Mouse (Mus musculus): ENCODE data around the gene Nr1h2. TPM values are rescaled to one million over a fixed set of nuclear protein-coding genes. Genes with fewer than 3 reads are reported as not detected.
A peak's percentile ranks its signal among the peaks of the same experiment; 100 is the strongest.

Nr1h2 gene
- total and polyA plus RNA-seq, 2 experiments from 2014 or later: 50.5 to 76.4 TPM

DNA sequence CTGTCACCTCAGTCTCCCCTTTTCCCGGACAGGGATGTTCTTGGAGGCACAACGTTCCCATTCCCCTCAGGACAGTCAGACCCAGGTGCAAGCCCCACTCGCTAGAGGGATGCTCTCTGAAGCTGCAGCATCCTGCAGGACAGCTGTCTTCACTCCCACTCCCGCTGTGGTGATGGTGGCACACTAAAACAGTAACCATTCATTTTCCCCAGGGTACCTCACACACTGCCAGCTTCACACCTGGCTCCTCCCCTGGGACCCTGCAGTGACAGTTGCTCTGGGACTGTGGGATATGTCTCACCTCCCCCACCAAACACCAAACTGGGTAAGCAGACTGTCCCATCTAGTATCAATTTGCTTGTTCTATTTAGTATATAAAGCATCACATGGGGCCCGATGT is 6.0 kb downstream of the Nr1h2 start:
- H3K4me2 ChIP-seq (ENCODE audit: low read depth, low read length): peak overlapping the region; percentile 96
- peaks cover 19% of the 10 kb centered on the region for H3K36me3 ChIP-seq (ENCODE audit: insufficient read depth, low read length)
- 18% methylated on average over 5 of the region's 5 CpGs for WGBS
- peak overlapping the region; percentile 45; the same call in 1 of the 2 replicates for H3K9ac ChIP-seq (replicated peaks; ENCODE audit: low read length)
- DNase-seq (ENCODE audit: low spot score) (no peak), ATAC-seq (no peak)
- peak overlapping the region; percentile 51 for H3K4me3 ChIP-seq (ENCODE audit: low read length)
- H3K27ac ChIP-seq: no peak overlapping the region
- no peak for TF ChIP-seq CTCF (IDR thresholded peaks at IDR 0.05; ENCODE audit: low read depth)
- no peaks in the 10 kb centered on the region for H3K9me3 ChIP-seq (ENCODE audit: low read length)
- no peaks in the 10 kb centered on the region for H3K27me3 ChIP-seq (ENCODE audit: insufficient read depth, low read length)
- peaks cover 8% of the 10 kb centered on the region for H3K4me1 ChIP-seq (ENCODE audit: insufficient read depth, low read length)

DNA sequence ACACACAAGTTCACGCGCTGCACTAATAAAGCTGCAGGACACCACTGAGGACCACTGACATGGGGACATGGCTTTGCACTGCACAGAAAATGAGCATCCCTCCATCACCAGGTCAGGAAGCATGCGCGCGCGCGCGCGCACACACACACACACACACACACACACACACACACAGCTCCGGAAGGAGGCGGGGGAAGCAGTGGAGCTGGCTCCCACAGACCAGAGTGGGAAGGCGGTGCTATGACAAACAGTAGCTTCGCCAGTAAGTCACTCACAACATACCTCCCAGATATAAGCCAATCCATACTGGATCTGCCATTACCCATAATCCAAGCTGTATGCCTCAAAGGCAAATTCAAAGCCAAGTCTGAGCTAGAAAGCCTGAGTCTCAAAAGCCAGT is 6.7 kb downstream of the Nr1h2 start:
- WGBS: 95% methylated on average over 13 of the region's 13 CpGs
- peaks cover 19% of the 10 kb centered on the region for H3K36me3 ChIP-seq (ENCODE audit: insufficient read depth, low read length)
- H3K9me3 ChIP-seq (ENCODE audit: low read length): no peaks in the 10 kb centered on the region
- peak overlapping the region; percentile 45; the same call in 1 of the 2 replicates for H3K9ac ChIP-seq (replicated peaks; ENCODE audit: low read length)
- peaks cover 8% of the 10 kb centered on the region; the same call in 1 of the 2 replicates for H3K4me1 ChIP-seq (ENCODE audit: insufficient read depth, low read length)
- no peak for ATAC-seq
- no peak overlapping the region for H3K4me3 ChIP-seq (ENCODE audit: low read length)
- DNase-seq (ENCODE audit: low spot score): no peak
- TF ChIP-seq CTCF (IDR thresholded peaks at IDR 0.05; ENCODE audit: low read depth): no peak
- H3K27me3 ChIP-seq (ENCODE audit: insufficient read depth, low read length): no peaks in the 10 kb centered on the region
- H3K4me2 ChIP-seq (ENCODE audit: low read depth, low read length): no peak overlapping the region; the same call in 1 of the 2 replicates
- no peak overlapping the region for H3K27ac ChIP-seq

DNA sequence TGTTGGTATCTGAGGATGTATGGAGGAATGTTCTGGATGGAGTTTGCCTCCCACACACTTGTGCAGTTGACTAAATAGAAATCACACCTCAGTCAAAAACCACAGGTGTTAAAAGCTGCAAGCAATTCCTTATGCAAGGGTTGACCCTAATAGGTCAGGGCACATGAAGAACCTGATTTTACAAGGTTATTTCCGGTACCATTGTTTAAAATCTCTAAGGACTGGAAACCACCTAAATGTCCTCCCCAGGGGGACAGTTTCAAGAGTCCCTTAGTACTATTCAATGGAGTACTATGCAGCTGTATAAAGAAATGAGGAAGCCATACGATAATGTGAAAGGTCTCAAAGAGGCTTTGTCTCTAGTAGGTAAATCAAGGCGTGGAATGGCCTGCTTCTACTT is 7.5 kb downstream of the Nr1h2 start:
- WGBS: 96% methylated on average over 3 of the region's 3 CpGs

DNA sequence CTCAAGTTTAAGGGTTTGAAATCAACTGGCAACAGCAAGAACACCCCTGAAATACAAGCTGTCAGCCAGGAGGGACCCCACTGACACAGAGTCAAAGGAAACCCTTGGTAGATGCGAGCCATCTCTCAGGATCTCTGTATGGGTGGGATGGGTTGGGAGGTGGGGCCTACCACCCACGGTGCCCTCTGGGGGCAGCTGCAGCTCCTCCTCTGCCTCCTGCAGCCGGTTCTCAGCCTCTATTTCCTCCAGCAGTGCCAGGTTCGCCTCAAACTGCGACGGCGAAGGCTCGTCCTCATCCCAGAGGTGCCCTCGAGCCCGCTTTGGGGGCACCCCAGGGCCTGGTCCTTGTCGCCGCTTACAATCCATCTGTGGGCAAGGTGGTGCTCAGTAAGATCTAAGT is 10.7 kb downstream of the Nr1h2 start:
- ATAC-seq (no peak), DNase-seq (ENCODE audit: low spot score) (no peak)
- Histone ChIP-seq H3K27me3 (ENCODE audit: insufficient read depth, low read length) (no peaks in the 10 kb centered on the region), H3K9me3 (ENCODE audit: low read length) (no peaks in the 10 kb centered on the region), H3K9ac (replicated peaks; ENCODE audit: low read length) (no peak overlapping the region), H3K4me3 (ENCODE audit: low read length) (no peak overlapping the region), H3K4me1 (ENCODE audit: insufficient read depth, low read length) (peaks cover 5% of the 10 kb centered on the region; the same call in 1 of the 2 replicates), H3K27ac (no peak overlapping the region), H3K36me3 (ENCODE audit: insufficient read depth, low read length) (peaks cover 9% of the 10 kb centered on the region), H3K4me2 (ENCODE audit: low read depth, low read length) (no peak overlapping the region)
- TF ChIP-seq CTCF (IDR thresholded peaks at IDR 0.05; ENCODE audit: low read depth): no peak
- WGBS: 82% methylated on average over 12 of the region's 12 CpGs

More for the DNA sequence above, 7.5 kb downstream of the Nr1h2 start:
- Histone ChIP-seq H3K27me3 (ENCODE audit: insufficient read depth, low read length) (no peaks in the 10 kb centered on the region), H3K27ac (no peak overlapping the region), H3K36me3 (ENCODE audit: insufficient read depth, low read length) (peaks cover 11% of the 10 kb centered on the region), H3K4me1 (ENCODE audit: insufficient read depth, low read length) (peaks cover 8% of the 10 kb centered on the region; the same call in 1 of the 2 replicates), H3K9me3 (ENCODE audit: low read length) (no peaks in the 10 kb centered on the region), H3K4me2 (ENCODE audit: low read depth, low read length) (no peak overlapping the region), H3K4me3 (ENCODE audit: low read length) (no peak overlapping the region), H3K9ac (replicated peaks; ENCODE audit: low read length) (no peak overlapping the region)
- ATAC-seq (no peak), DNase-seq (ENCODE audit: low spot score) (no peak)
- no peak for TF ChIP-seq CTCF (IDR thresholded peaks at IDR 0.05; ENCODE audit: low read depth)

DNA sequence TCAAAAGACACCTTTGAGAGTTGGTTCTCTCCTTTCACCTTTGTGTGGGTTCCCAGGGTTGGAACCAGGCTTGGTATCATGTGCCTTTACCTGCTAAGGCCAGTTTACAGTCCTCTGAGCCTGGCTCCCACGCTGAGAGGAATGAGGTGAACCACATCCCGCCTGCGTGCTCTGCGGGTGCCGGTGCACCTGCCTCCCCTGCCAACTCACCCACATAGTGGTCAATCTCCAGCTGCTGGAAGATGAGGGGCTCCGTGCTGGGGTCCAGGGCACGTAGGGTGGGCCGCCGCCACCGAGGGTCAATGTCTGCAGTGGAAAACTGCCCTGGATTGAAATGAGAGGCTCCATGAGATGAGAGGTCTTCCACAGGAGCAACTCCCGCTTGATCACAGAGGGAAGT is 11.2 kb downstream of the Nr1h2 start:
- Histone ChIP-seq H3K36me3 (ENCODE audit: insufficient read depth, low read length) (peaks cover 10% of the 10 kb centered on the region), H3K4me1 (ENCODE audit: insufficient read depth, low read length) (0 out of 2 replicates have a peak, but pooled peaks cover under 1% of the 10 kb centered on the region), H3K9me3 (ENCODE audit: low read length) (no peaks in the 10 kb centered on the region), H3K27me3 (ENCODE audit: insufficient read depth, low read length) (no peaks in the 10 kb centered on the region), H3K4me3 (ENCODE audit: low read length) (no peak overlapping the region), H3K27ac (no peak overlapping the region), H3K4me2 (ENCODE audit: low read depth, low read length) (no peak overlapping the region), H3K9ac (replicated peaks; ENCODE audit: low read length) (no peak overlapping the region)
- TF ChIP-seq CTCF (IDR thresholded peaks at IDR 0.05; ENCODE audit: low read depth): no peak
- no peak for DNase-seq (ENCODE audit: low spot score)
- ATAC-seq: no peak
- WGBS: 91% methylated on average over 11 of the region's 11 CpGs

DNA sequence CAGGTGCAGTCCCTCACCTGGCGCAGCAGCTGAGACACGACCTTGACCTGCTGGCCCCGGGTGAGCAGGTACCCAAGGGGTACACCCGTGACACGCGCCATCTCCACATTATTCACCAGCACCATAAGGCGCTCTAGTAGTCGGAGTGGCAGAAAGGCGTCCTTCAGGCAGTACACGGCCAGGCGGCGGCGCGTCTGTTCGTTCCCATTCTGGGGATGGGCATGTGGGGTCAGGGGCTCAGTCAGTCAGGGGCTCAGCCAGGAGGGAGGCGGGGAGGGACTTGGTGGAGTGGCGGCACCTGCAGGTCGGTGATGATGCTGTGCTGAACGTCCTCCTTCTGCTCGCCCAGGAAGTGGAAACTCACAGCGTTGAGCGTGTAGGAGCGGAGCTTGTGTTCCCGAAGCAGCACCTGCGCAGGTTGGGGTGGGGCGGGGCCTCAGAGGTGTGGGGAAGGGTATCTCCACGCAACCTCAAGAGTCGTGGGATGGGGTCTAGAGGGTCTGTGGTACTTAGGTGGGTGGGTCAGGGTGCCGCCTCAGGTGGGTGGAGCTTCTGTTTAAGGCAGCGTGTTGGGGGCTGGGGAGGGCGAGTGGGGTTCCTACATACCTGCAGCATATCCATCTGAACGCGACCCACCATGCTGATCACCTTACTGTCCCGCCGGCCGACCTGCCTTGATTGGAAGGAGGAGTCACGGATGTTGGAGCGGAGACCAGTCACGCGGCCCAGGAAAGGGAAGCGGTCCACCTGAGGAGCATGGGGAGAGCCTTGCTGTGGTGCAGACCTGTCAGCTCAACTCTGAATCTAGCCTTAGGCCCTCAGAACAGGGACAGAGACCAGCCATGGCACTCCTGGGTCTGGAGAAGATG is 14.8 kb downstream of the Nr1h2 start:
- Histone ChIP-seq H3K9me3 (ENCODE audit: low read length) (no peaks in the 10 kb centered on the region), H3K36me3 (ENCODE audit: insufficient read depth, low read length) (peaks cover 10% of the 10 kb centered on the region), H3K4me3 (ENCODE audit: low read length) (no peak overlapping the region), H3K4me1 (ENCODE audit: insufficient read depth, low read length) (no peaks in the 10 kb centered on the region), H3K9ac (replicated peaks; ENCODE audit: low read length) (no peak overlapping the region), H3K27me3 (ENCODE audit: insufficient read depth, low read length) (no peaks in the 10 kb centered on the region), H3K27ac (no peak overlapping the region), H3K4me2 (ENCODE audit: low read depth, low read length) (no peak overlapping the region)
- 94% methylated on average over 41 of the region's 41 CpGs for WGBS
- no peak for TF ChIP-seq CTCF (IDR thresholded peaks at IDR 0.05; ENCODE audit: low read depth)
- no peak for ATAC-seq
- DNase-seq (ENCODE audit: low spot score): no peak

DNA sequence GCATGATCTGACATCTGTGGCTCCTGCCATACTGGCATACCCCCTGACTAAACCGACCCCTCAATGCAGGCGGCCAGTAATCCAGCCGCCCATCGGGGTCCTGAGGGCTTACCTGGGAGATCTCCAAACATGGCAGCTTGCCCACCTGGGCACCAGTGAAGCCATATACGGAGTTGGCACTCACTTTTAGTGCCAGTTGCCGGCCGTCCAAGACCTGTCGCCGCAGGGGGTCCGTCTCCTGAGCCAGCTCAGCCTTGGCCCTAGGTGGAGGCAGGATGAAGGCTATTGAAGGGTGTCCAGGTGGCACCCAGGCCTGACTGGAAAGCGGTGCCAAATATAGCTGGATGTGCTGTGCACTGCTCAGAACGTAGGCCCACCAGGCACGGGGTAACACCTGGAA is 16.3 kb downstream of the Nr1h2 start:
- no peak for TF ChIP-seq CTCF (IDR thresholded peaks at IDR 0.05; ENCODE audit: low read depth)
- H3K4me3 ChIP-seq (ENCODE audit: low read length): no peak overlapping the region
- ATAC-seq: no peak

More for the DNA sequence above, 16.3 kb downstream of the Nr1h2 start:
- H3K4me2 ChIP-seq (ENCODE audit: low read depth, low read length): no peak overlapping the region
- H3K9me3 ChIP-seq (ENCODE audit: low read length): no peaks in the 10 kb centered on the region
- no peaks in the 10 kb centered on the region for H3K4me1 ChIP-seq (ENCODE audit: insufficient read depth, low read length)
- no peaks in the 10 kb centered on the region for H3K27me3 ChIP-seq (ENCODE audit: insufficient read depth, low read length)
- WGBS: 74% methylated on average over 13 of the region's 13 CpGs
- H3K36me3 ChIP-seq (ENCODE audit: insufficient read depth, low read length): peaks cover 10% of the 10 kb centered on the region
- H3K27ac ChIP-seq: no peak overlapping the region
- no peak overlapping the region for H3K9ac ChIP-seq (replicated peaks; ENCODE audit: low read length)
- no peak for DNase-seq (ENCODE audit: low spot score)

Data from hindbrain, postnatal 0 days (tissue).